Mouse (Mus musculus) forebrain, postnatal 0 days (tissue): ENCODE results near the gene Ciz1. TPM values are rescaled to one million over a fixed set of nuclear protein-coding genes. Genes with fewer than 3 reads are reported as not detected.
A peak's percentile ranks its signal among the peaks of the same experiment; 100 is the strongest.

Experiments
- ATAC-seq: fragments of 200-750 bp; cut with Nextera tagmentation; 2 replicates; pipeline ENCODE4 v1.8.0; 2017; ENCODE audit warnings: mild to moderate bottlenecking, moderate library complexity
- DNase-seq: peaks from one replicate; pipeline ENCODE4 v3.0.0-alpha.2; 2015
- H3K27ac ChIP-seq: fragments of 300-500 bp; sonication (generic); 2 replicates; pipeline ENCODE4 v1.5.1; 2014; ENCODE audit warnings: low read depth, mild to moderate bottlenecking, antibody characterized with exemption, low read length, moderate library complexity, mixed read lengths
- H3K27me3 ChIP-seq: fragments of 300-500 bp; sonication (generic); 2 replicates; pipeline ENCODE4 v1.6.1; 2014; ENCODE audit warnings: mild to moderate bottlenecking, low read length, mixed read lengths; ENCODE audit not compliant: insufficient read depth
- H3K36me3 ChIP-seq: fragments of 300-500 bp; sonication (generic); 2 replicates; pipeline ENCODE4 v1.6.1; 2014; ENCODE audit warnings: mild to moderate bottlenecking, moderate library complexity; ENCODE audit not compliant: insufficient read depth
- H3K4me1 ChIP-seq: fragments of 300-500 bp; sonication (generic); 2 replicates; pipeline ENCODE4 v1.6.1; 2014; ENCODE audit warnings: antibody characterized with exemption; ENCODE audit not compliant: insufficient read depth
- H3K4me2 ChIP-seq: fragments of 300-500 bp; sonication (generic); 2 replicates; pipeline ENCODE4 v1.6.1; 2014; ENCODE audit warnings: low read depth, mild to moderate bottlenecking, moderate library complexity
- H3K4me3 ChIP-seq: fragments of 300-500 bp; sonication (generic); 2 replicates; pipeline ENCODE4 v1.5.1; 2014; ENCODE audit warnings: low read depth, low read length, mixed read lengths
- H3K9ac ChIP-seq: fragments of 300-500 bp; sonication (generic); 2 replicates; pipeline ENCODE4 v1.6.1; 2014; ENCODE audit warnings: mild to moderate bottlenecking
- H3K9me3 ChIP-seq: fragments of 300-500 bp; sonication (generic); 2 replicates; pipeline ENCODE4 v1.6.1; 2016; ENCODE audit warnings: low read length
- CTCF ChIP-seq: sonication (generic); IDR thresholded peaks from 2 replicates; pipeline ENCODE4 v1.5.1; 2016; ENCODE audit warnings: antibody characterized with exemption, control low read depth, low read depth
- WGBS: fragments of 180-500 bp; shearing (Covaris S2); extraction: QIAGEN DNeasy Blood & Tissue Kit; methylation state at CpG from one replicate; pipeline ENCODE4 v1.1.7; 2014; 5-methylcytosine and 5-hydroxymethylcytosine counted together
- polyA plus RNA-seq: library from polyadenylated mRNA; unstranded; fragments of >200 nt; fragmentation: Nextera tagmentation; extraction: Ambion mirVana; gene quantifications from 2 replicates; pipeline ENCODE4 v1.2.1, GENCODE M21; 2015
- total RNA-seq: library from RNA; depleted of rRNA; stranded (reverse); fragments of >200 nt; gene quantifications from 2 replicates; pipeline ENCODE4 v1.2.3, GENCODE M21; 2014

Gene Ciz1
- total and polyA plus RNA-seq, 2 experiments from 2014 or later, result 51.5 to 78.2 TPM

GRCm38 (mm10) chr2:32418430-32419151 lies 66.5 kb downstream of the Ciz1 start:
- peaks cover 74% of the 10 kb centered on the region for H3K36me3 ChIP-seq
- no peak for DNase-seq

GRCm38 (mm10) chr2:32419359-32419758 lies 67.2 kb downstream of the Ciz1 start:
- Histone ChIP-seq H3K9ac (no peak overlapping the region), H3K36me3 (peaks cover 69% of the 10 kb centered on the region), H3K27me3 (no peaks in the 10 kb centered on the region), H3K4me2 (no peak overlapping the region), H3K4me1 (peaks cover 12% of the 10 kb centered on the region; the same call in 1 of the 2 replicates), H3K4me3 (no peak overlapping the region), H3K27ac (no peak overlapping the region), H3K9me3 (no peaks in the 10 kb centered on the region)
- TF ChIP-seq CTCF, result no peak
- no peak for ATAC-seq
- DNase-seq, result no peak
- 88% methylated on average over 3 of the region's 3 CpGs for WGBS

More at GRCm38 (mm10) chr2:32418430-32419151, 66.5 kb downstream of the Ciz1 start:
- Histone ChIP-seq H3K27ac (no peak overlapping the region), H3K27me3 (no peaks in the 10 kb centered on the region), H3K9ac (no peak overlapping the region), H3K4me2 (no peak overlapping the region), H3K4me3 (no peak overlapping the region), H3K9me3 (no peaks in the 10 kb centered on the region), H3K4me1 (0 out of 2 replicates have a peak, but pooled peaks cover 4% of the 10 kb centered on the region)
- no peak for ATAC-seq
- no peak for TF ChIP-seq CTCF
- WGBS, result 88% methylated on average over 12 of the region's 12 CpGs

GRCm38 (mm10) chr2:32420066-32420608 lies 68.0 kb downstream of the Ciz1 start:
- Histone ChIP-seq H3K27me3 (no peaks in the 10 kb centered on the region), H3K4me1 (peaks cover 14% of the 10 kb centered on the region; the same call in 1 of the 2 replicates), H3K27ac (no peak overlapping the region), H3K4me2 (no peak overlapping the region), H3K9ac (no peak overlapping the region), H3K36me3 (peaks cover 62% of the 10 kb centered on the region), H3K4me3 (no peak overlapping the region), H3K9me3 (no peaks in the 10 kb centered on the region)
- no peak for TF ChIP-seq CTCF
- no peak for DNase-seq
- 90% methylated on average over 12 of the region's 12 CpGs for WGBS
- ATAC-seq, result no peak

GRCm38 (mm10) chr2:32420647-32421046 lies 68.5 kb downstream of the Ciz1 start:
- ATAC-seq, result no peak

GRCm38 (mm10) chr2:32421851-32422251 lies 69.7 kb downstream of the Ciz1 start:
- Histone ChIP-seq H3K4me2 (no peak overlapping the region), H3K27ac (no peak overlapping the region), H3K27me3 (no peaks in the 10 kb centered on the region), H3K36me3 (peaks cover 45% of the 10 kb centered on the region), H3K4me1 (peaks cover 14% of the 10 kb centered on the region; the same call in 1 of the 2 replicates), H3K9me3 (no peaks in the 10 kb centered on the region), H3K4me3 (no peak overlapping the region), H3K9ac (no peak overlapping the region)
- DNase-seq (no peak), ATAC-seq (no peak)
- no peak for TF ChIP-seq CTCF
- whole genome bisulfite sequencing, result 90% methylated on average over 6 of the region's 6 CpGs

More at GRCm38 (mm10) chr2:32420647-32421046, 68.5 kb downstream of the Ciz1 start:
- H3K4me1 ChIP-seq, result peaks cover 14% of the 10 kb centered on the region; the same call in 1 of the 2 replicates
- no peak overlapping the region for H3K27ac ChIP-seq
- no peak overlapping the region for H3K9ac ChIP-seq
- DNase-seq, result no peak
- H3K36me3 ChIP-seq, result peaks cover 57% of the 10 kb centered on the region
- no peaks in the 10 kb centered on the region for H3K9me3 ChIP-seq
- TF ChIP-seq CTCF, result no peak
- WGBS, result 88% methylated on average over 6 of the region's 6 CpGs
- no peaks in the 10 kb centered on the region for H3K27me3 ChIP-seq
- no peak overlapping the region for H3K4me2 ChIP-seq
- H3K4me3 ChIP-seq, result no peak overlapping the region

DNA sequence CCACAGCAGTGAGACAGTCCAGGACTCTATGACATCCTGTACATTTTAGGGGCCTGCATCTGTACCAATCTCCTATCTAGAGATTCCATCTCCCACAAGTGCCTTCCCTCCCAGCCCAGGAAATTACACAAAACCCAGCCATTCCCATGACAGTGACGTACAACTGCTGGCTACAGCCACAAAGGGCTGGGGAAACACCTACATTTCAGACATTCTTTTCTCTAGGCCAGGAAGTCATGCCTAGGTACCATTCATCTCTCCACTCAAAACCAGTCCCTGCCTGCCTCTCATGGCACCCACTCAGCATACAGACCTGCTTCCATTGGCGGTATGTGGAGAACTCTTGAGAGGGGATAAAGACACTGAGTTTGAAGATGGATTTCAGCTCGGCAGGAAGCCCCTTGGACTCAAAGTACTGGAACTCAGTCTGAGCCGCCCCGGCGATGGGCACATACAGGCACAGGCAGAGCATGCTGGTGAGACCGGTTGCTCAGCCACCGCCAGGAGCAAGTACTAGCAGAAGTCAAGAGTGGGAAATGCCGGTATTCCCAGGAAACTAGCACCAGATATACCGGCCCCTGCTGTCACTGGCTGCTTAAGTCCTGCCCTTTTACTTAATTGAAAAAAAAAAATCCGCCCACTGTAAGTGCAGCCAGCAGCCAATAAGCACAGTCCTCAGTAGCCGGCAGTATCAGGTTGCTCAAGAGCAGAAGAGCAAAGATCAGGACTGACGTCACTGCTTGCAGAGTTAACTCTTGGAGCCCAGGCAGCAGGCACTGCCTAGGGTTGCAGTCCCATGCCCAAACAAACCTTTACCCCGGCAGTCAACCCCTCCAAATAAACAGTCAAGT lies 71.6 kb downstream of the Ciz1 start:
- 2% methylated on average over 14 of the region's 14 CpGs for WGBS
- DNase-seq, result peak; percentile 59
- peak overlapping the region; percentile 54 for H3K27ac ChIP-seq
- H3K4me3 ChIP-seq, result peak overlapping the region; percentile 30
- H3K36me3 ChIP-seq, result peaks cover 26% of the 10 kb centered on the region
- H3K27me3 ChIP-seq, result no peaks in the 10 kb centered on the region
- TF ChIP-seq CTCF, result no peak
- ATAC-seq, result peak; percentile 62
- no peaks in the 10 kb centered on the region for H3K9me3 ChIP-seq
- peaks cover 21% of the 10 kb centered on the region; the same call in 1 of the 2 replicates for H3K4me1 ChIP-seq
- peak overlapping the region; percentile 49 for H3K4me2 ChIP-seq
- H3K9ac ChIP-seq, result peak overlapping the region; percentile 48
